Mouse (Mus musculus) T-helper 2 cell (primary cell): ENCODE data around the gene Zfp831.

Experiments
- in situ Hi-C: fragments of 300-600 bp; cut with MboI, MseI; formaldehyde crosslinking; loops from one replicate; pipeline ENCODE4 v1.15.1; 2025; ENCODE audit warnings: high pct_unique_total_duplicates

Gene Zfp831

DNA sequence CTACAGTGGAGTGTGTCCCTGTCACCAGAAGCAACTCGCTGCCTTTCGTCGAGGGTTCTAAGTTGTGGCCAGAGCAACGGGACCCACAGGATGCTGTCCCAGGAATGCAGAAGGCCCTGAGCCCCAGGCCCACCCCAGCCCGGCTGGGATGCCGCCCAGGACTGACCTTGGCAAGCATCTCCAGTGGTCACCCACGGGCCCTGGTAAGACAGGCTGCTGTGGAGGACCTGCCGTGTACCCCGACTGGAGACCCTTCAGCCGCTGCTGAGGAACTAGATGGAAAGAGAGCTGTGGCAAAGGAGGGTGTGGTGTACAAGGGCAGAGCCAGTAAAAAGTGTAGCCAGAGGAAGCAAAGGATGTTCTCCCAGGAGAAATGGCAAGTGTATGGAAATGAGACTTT lies 1.6 kb downstream of the Zfp831 start:
- in situ Hi-C loops = no loop called here

DNA sequence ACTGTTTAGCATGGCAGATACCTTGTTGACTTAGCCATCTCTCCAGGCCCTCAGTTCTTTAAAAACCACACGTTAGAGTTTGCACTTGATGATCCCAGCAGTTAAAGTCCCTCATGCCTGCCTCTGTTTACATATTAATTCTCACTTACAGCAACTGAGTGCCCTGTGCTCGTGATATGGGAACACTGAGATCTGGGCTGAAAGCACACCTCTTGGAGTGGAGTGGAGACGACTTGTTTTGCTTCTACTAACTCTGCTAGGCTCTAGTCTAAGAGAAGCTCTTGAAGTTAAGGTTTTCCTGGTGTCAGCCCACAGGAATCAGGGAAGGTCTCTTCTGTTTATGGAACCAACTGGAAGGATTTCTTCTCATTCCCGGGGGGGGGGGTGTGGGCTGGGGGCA lies 9.5 kb downstream of the Zfp831 start:
- in situ Hi-C loops = loop anchor here (25.0 kb wide), 1 partner anchor 166 kb away; no protein-coding TSS in a partner anchor

DNA sequence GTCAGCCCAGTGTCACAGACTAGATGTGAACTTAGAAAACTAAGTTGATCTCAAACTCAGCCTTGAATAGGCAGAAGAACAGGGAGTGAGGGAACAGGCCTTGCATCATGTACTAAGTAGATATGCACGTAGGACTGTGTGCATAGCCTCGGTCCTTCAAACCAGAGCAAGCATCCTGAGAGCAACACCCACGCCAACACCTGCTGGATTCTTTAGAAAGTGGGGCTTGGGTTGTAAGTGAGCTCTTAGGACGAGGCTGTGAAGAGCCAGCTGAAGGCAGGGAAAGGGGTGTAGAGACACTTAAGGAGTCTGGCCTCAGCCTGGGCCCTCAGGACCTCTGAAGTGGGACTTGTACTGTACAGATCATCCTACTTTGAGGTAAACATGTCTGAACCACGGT lies 12.0 kb downstream of the Zfp831 start:
- in situ Hi-C loops = loop anchor here (25.0 kb wide), 1 partner anchor 168 kb away; no protein-coding TSS in a partner anchor

DNA sequence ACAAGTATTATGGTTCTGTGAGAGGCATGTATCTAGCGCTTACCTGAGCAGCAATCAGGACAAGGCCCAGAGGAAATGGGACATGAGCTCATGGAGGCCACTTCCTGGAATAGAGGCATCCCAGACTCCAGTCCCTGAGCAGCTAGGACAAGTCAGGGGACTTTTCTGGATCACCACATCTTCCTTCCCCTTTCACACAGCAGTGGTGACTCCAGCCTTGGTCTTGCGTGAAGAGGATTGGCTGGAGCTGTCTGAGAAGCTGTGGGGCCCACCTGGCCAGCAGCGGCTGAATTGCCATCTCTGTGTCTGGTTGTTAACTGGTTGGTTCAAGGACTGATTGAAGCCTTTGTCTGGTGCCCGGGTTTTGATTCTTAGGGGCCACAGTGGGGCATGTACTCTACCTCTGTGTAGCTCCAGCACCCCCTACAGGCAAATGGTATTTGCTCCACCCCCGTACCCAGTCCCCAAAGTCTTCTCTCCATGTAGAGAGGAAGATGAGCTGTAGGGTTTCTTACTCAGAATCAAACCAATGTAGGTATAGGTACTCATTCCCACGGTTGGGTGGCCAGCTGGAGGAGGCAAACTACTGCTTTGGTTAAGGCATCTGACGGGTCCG lies 15.0 kb downstream of the Zfp831 start:
- in situ Hi-C loops = loop anchor here (25.0 kb wide), 1 partner anchor 171 kb away; no protein-coding TSS in a partner anchor

DNA sequence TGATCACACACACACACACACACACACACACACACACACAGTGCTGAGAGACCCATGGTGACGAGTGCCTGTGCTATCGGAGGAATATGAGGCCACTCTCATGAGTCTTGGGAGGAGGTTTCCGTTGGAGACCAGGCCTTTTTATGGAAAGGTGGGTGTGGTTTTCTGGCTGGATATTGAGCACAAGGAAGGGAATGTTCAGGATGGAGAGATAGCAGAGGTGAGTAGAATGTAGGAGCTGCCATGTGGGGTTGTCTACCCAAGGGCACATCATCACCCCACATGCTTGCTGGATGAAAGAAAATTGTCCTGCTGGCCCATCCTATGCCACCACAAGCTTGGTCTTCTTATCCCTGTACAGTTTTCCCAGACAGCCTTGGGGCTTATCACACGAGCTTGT lies 16.5 kb downstream of the Zfp831 start:
- in situ Hi-C loops = loop anchor here (25.0 kb wide), 1 partner anchor 173 kb away; no protein-coding TSS in a partner anchor

DNA sequence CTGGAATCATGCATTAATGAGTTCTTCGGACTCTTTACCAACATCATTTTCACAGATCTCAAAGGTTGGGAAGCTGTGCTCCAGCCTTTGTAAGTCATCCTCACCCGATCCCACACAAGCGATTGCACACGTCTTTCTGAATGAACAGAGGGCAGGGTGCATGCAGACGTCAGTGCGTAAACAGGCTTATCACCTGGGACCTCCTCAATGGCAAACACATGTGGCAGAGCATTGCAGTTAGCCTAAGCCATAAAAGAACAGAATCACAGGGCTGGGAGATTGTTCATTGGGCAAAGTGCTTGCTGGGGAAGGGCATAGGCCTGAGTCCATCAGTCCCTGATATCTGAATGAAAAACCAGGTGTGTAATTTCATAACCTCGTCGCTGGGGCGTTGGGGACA lies 17.0 kb downstream of the Zfp831 start:
- in situ Hi-C loops = loop anchor here (25.0 kb wide), 1 partner anchor 173 kb away; no protein-coding TSS in a partner anchor

DNA sequence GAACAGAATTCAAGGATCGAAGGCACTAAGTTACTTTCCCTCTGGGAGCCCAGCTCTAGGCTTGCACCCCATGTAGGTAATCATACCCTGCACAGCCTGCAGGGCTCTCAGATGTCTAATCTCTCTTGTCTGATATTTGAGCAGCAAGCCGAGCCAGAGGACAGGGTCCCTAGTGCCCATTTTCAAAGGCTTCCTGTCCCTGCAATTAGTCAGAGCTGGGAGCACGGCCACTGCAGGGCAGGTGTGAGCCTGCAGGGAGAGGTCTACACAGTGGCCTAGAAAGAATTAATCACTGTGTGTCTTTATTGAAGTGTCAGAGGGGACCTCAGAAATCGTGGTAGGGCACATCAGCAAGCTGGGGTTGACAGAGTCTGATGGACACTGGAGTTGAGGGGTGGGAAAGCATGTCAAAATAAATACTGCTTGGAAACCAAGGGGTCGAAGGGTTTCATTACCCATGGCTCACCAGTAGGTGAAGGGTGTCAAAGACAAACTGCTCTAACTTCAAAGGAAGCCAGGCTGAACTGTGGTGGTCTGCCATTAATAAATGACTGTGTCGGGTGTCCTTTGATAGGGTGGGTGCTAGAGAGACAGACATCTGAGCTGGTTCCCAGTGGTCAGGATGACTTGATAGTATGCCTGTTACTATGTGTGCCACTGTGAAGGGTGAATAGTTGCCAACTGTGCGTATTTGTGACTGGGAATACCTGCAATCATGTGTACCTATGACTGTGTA lies 18.3 kb downstream of the Zfp831 start:
- in situ Hi-C loops = loop anchor here (25.0 kb wide), 1 partner anchor 174 kb away; no protein-coding TSS in a partner anchor

DNA sequence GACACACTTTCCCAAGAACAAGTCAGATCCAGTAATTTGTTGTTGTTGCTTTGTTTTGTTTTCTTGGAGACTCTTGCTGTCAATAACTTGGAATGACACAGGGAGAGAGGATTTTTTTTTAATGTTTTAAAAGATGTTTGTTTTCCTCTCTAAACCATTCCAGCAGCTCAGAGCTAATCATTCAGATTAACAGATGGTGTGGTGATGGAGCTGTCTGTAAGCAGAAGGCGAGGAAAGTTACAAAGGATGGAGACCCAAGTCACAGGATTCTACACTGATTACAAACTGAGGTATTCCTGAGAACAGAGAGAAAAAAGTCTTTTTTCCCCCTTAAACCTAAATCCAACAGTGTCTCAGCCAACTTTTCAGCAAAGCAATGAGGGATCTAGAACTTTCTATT lies 19.3 kb downstream of the Zfp831 start:
- in situ Hi-C loops = loop anchor here (25.0 kb wide), 1 partner anchor 175 kb away; no protein-coding TSS in a partner anchor

DNA sequence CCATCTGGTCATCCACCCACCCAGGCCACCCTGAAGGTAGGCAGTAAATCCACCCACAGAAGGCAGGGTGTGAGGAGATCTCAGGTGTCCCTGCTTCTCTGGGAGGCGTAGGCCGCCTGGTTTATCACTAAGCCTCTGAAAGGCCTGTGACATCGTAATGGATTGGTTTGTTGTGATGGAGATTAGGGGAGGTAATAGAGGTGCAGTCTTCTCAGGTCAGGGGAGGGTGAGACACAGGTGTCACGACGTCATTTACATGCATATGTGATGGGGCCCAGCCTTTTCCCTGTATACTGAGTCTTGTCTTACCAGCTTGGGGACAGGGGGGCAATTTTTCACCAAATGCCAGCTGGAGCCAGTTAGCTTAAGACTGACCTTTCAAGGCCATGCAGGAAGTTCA lies 22.1 kb downstream of the Zfp831 start:
- in situ Hi-C loops = loop anchor here (25.0 kb wide), 1 partner anchor 178 kb away; no protein-coding TSS in a partner anchor

DNA sequence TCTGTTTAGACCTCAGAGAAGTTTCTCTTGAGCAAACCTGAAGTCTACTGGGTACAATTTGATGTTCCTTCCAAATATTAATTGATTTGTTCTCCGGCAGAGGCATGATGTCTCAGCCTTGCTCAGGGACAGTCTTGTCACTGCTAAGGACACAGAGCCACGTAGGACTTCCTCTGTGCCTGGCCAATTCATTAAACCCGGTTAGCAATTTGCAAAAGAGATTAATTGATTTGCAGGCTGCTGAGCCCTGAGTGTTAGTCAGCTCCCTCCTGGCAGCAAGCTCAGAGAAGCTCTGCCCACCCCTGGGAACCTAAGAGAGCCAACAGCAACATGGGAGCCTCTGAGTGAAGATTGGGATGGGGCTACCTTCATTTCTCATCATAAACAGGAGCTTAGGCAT lies 25.5 kb downstream of the Zfp831 start:
- in situ Hi-C loops = loop anchor here (25.0 kb wide), 1 partner anchor 182 kb away; no protein-coding TSS in a partner anchor

DNA sequence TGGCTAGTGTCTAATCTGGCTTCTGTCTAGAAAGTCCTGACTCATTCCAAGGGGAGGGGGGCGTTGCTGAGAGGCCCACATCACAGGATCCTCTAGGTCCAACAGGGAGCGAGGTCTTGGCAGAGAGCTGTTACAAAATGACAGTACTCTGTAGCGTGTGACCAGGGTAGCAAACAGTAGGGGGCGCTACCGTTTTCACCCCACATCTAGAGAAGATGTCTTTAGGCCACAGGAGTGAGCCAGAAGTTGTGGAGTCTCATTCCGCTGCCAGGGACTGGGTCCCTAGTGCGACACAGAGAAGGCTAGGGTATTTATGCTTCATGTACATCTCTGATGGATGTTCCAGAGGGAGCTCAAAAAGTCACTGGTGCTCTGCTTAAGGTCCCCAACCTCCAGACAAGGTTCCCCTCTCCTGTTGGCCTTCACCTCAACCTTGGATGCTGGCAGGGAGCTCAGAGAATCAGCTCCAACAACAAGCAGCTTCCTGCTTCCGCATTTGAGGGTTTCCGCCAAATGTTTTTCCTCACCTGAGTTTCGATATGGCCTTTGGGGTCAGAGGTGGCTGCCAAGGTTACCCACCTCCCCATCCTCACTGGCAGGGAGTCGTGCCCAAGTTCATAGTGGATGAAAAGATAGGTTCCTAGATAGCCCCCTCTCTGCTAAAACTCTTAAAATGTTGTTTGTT lies 29.3 kb downstream of the Zfp831 start:
- in situ Hi-C loops = loop anchor here (5.0 to 25.0 kb wide), 3 partner anchors 185 to 888 kb away; no protein-coding TSS in a partner anchor

DNA sequence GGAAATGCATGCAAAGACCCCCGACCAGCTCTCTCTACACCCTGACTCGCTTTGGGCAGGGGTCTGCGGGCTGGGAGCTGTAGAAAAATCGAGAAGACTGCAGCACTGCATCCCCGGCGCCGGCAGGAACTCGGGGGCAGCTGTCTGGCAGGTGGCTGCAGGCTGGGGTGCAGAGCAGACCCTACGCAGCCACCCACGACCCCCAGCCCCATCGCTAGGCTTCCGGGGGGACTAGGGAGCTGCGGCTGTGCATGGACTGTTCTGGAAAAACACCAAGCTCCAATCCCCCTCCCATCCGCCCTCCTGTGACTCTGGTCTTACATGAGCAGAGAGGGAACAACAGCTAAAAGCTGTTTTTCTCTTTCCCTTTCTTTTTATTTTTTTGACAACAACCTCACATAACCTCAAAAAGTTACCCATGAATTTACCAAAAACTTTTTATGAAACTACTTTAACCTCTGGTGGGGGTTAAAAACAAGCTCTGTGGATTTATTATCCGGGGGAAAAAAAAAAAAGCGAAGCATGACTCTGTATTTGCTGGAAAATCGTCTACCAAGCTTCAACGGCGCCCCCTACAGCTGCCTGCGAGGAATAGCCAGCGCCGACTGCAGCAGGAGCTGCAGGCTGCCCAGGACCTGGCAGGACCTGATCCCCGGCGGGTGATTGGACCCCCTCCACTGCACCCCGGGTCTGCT lies 30.4 kb downstream of the Zfp831 start:
- in situ Hi-C loops = loop anchor here (5.0 to 25.0 kb wide), 3 partner anchors 186 to 889 kb away; no protein-coding TSS in a partner anchor

DNA sequence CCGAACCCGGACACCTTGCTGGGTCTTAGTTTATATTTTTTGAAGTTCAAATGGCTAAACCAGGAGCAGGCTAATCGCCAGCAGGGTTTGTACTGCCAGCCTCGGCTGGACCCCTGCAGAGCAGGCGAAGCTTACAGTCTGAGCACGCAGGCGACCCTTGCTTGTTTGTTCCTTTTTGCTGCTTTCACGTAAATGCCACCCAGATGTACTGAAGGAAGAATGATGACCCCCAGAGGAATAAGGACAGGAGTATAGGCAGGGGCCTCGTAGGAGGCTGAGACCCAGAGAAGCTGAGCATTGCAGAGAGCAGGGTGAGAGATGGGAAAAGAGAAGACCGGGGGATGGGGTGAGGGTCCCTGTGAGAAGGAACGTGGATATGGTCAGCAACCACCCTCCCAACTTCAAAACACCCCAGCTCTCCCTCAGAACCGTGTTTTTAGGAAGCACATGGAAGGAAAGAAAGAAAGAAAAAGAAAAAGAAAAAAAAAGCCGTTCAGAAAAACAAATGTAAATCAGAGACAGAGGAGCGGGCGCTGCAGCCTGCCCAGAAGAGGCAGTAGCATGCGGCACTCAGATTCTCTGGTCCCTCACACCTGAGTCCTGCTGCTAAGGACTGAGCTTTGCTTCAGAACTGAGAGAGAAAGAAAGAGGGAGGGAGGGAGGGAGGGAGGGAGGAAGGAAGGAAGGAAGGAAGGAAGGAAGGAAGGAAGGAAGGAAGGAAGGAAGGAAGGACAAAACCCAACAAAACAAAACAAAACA lies 31.1 kb downstream of the Zfp831 start:
- in situ Hi-C loops = loop anchor here (5.0 to 25.0 kb wide), 4 partner anchors 187 to 890 kb away; no protein-coding TSS in a partner anchor

DNA sequence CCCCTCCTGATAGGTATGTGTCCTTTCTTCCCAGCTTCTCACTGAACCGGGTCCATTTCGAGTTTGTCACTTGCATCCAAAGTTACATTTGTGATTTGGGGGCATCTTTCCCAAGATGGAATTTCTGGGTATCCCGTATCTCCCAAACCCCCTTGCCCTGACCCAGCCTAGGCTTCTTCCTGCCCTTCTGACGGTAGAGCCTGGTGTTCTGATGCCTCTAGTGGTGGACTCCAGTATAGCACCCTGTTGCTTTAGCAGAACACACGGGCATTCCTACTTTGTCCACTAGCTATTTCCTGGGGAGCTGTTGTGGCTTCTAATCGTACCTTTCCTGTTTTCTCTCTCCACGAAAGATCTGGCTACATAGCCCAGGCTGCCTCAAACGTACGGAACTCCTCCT lies 32.3 kb downstream of the Zfp831 start:
- in situ Hi-C loops = loop anchor here (5.0 to 10.0 kb wide), 2 partner anchors 187 to 891 kb away; no protein-coding TSS in a partner anchor

DNA sequence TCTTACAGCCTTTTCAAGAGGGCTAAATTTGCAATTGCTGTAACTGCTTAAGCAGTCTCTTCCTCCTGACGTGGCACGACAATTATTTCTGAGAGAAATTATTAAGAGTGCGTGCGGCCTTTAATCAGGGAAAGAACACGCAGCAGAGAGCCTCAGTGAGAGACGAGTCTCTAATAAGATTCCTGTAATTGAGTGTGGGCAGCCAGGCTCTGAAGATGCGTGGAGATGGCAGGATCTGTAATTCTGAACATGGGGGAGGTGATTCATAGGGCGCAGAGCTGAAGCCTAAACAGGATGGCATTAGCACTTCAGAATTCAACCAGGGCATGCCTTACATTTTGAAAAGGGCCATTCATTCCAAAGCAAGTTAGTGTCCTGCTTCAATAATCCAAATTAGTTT lies 58.0 kb downstream of the Zfp831 start:
- in situ Hi-C loops = no loop called here

DNA sequence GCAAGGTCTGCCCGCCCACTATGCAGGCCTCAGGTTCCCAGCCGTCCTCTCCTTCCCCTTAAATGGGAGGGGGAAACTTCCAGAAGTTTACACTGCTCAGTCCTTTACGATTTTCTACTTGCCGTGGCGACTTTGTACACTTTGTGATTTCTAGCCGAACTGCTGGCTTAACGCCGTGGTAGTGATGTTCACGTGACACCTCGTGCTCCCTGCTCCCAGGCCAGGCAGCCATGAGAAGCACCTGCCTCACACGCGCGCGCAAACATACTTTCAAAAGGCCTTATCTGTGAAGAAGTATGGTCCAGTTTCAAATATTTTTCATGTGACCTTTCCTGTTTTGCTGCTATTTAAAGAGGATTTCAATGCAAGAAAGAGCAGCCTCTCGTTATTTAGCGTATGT lies 63.8 kb downstream of the Zfp831 start:
- in situ Hi-C loops = no loop called here

DNA sequence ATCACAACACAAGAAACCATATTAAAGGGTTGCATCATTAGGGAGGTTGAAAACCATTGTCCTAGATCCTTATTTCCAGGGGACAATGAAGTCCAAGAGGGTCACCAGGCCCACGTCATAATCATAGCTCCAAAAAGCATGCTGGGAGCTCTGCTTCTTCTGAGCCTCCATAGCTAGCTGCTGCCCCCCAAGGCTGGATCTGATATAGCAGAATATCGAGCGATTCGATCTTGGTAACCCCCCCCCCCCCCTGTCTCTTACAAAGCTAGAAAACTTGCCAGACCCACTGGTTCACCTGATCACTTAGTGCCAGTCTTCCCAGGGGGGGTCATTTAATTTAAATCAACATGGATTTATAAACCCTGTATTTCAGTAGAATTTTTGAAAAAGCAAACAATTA lies 65.3 kb downstream of the Zfp831 start:
- in situ Hi-C loops = no loop called here

DNA sequence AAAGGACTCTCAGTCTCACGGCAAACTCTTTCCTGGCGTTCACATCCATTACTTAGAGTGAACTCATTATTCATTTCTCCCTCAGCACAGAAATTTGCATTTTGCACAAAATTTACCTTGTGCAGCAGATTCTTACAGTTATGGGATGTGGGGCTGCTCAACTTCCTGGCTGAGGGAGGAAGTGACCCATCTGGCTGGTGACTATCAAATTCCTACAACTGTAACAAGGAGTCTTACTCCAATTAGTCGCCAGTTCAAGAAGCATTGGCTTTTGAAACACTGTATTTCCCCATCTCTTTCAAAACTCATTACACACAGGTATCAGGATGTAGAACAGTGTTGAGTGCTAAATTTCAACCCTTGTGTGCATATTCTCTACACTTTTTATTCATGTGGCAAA lies 66.9 kb downstream of the Zfp831 start:
- in situ Hi-C loops = no loop called here

DNA sequence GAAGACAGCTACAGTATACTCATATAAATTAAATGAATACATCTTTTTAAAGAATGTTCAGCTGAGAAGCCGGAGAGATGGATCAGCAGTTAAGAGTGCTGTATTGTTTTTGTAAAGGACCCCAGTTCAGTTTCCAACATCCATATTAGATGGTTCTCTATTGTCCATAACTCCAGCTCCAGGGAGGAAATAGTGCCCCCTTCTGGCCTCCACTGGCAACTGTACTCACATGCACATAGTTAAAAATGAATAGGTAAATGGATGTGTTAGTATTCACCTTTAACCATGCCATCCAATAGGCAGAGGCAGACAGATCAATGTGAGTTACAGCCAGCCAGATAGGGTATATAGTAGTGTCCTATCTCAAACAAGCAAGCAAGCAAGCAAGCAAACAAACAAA lies 68.7 kb downstream of the Zfp831 start:
- in situ Hi-C loops = no loop called here

DNA sequence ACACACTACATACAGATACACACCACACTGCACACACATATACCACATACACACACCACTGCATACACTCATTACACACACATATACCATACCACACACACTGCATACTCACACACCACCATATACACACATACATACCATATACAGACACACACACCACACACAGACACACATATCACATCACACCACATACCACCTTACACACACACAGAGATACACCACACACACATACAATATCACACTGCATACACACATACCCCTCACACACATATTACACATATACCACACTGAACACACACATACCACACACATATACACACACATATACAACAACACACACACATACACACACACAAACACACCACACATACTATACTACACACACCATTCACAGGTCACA lies 72.6 kb downstream of the Zfp831 start:
- in situ Hi-C loops = no loop called here

DNA sequence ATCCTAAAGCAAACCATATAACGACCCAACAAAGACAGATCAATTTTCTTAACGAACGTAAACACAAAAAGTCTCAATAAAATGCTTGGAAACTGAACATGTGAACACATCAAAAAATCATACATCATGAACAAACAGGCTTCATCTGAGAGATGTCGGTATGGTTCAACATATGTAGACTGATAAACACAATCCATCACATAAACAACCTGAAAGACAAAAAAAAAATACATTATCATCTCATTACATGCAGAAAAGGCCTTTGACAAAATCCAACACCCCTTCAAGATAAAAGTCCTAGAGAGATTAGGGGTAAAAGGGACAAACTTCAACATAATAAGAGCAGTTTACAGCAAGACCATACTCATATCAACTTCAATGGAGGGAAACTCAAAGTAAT lies 74.5 kb downstream of the Zfp831 start:
- in situ Hi-C loops = no loop called here
